Mouse (Mus musculus) myocyte (in vitro differentiated cells): ENCODE data around the gene Gm49450. TPM values are rescaled to one million over a fixed set of nuclear protein-coding genes. Genes with fewer than 3 reads are reported as not detected.
A peak's percentile ranks its signal among the peaks of the same experiment; 100 is the strongest.

Experiments
- H3K27me3 ChIP-seq: one replicate; pipeline ENCODE4 v1.6.1; 2011; ENCODE audit not compliant: control insufficient read depth, insufficient read depth, insufficient read length
- H3K36me3 ChIP-seq: one replicate; pipeline ENCODE4 v1.6.1; 2011; ENCODE audit not compliant: control insufficient read depth, insufficient read depth
- H3K4me2 ChIP-seq: one replicate; pipeline ENCODE4 v1.6.1; 2011; ENCODE audit warnings: low read depth, control low read depth
- H3K4me3 ChIP-seq: one replicate; pipeline ENCODE4 v1.5.1; 2011; ENCODE audit warnings: mild to moderate bottlenecking, control low read depth, moderate library complexity
- H3K79me2 ChIP-seq: one replicate; pipeline ENCODE4 v1.6.1; 2011; ENCODE audit not compliant: control insufficient read depth, insufficient read depth
- H3ac ChIP-seq: one replicate; pipeline ENCODE4 v1.6.1; 2011; ENCODE audit not compliant: control insufficient read depth, insufficient read length
- CEBPB ChIP-seq: IDR thresholded peaks from 2 replicates; pipeline ENCODE4 v1.6.1; 2011; ENCODE audit warnings: mild to moderate bottlenecking, moderate library complexity; ENCODE audit not compliant: poor library complexity, insufficient read depth, severe bottlenecking
- E2F4 ChIP-seq: IDR thresholded peaks from one replicate; pipeline ENCODE4 v1.6.1; 2011; ENCODE audit warnings: mild to moderate bottlenecking, control low read depth, moderate library complexity; ENCODE audit not compliant: insufficient read depth
- MAX ChIP-seq: IDR thresholded peaks from one replicate; pipeline ENCODE4 v1.6.1; 2011; ENCODE audit warnings: low read depth, mild to moderate bottlenecking, control low read depth
- MYOD1 ChIP-seq, 3 experiments: IDR thresholded peaks; one replicate each; pipeline ENCODE4 v1.6.1; 2011; ENCODE audit warnings: control low read depth in 2 of 3, low read depth in 2 of 3, mild to moderate bottlenecking in 2 of 3, moderate library complexity in 1 of 3; ENCODE audit not compliant: insufficient read length in 2 of 3, control insufficient read depth in 1 of 3
- MYOG ChIP-seq, 3 experiments: IDR thresholded peaks; one replicate each; pipeline ENCODE4 v1.6.1; 2011; ENCODE audit warnings: control low read depth in 2 of 3, low read depth in 2 of 3, mild to moderate bottlenecking in 2 of 3; ENCODE audit not compliant: insufficient read length in 2 of 3, control insufficient read depth in 1 of 3, insufficient read depth in 1 of 3
- POLR2A ChIP-seq: IDR thresholded peaks from one replicate; pipeline ENCODE4 v1.6.1; 2011; ENCODE audit warnings: low read depth, mild to moderate bottlenecking, control low read depth, moderate library complexity; ENCODE audit not compliant: insufficient read length
- POLR2AphosphoS2 ChIP-seq: IDR thresholded peaks from one replicate; pipeline ENCODE4 v1.6.1; 2011; ENCODE audit warnings: low read depth, control low read depth; ENCODE audit not compliant: insufficient read length
- REST ChIP-seq: IDR thresholded peaks from one replicate; pipeline ENCODE4 v1.6.1; 2011; ENCODE audit warnings: mild to moderate bottlenecking, control low read depth, moderate library complexity; ENCODE audit not compliant: insufficient read depth, insufficient read length
- SRF ChIP-seq: IDR thresholded peaks from one replicate; pipeline ENCODE4 v1.6.1; 2011; ENCODE audit warnings: low read depth; ENCODE audit not compliant: control insufficient read depth, insufficient read length
- TCF12 ChIP-seq: IDR thresholded peaks from one replicate; pipeline ENCODE4 v1.6.1; 2011; ENCODE audit warnings: mild to moderate bottlenecking, control low read depth; ENCODE audit not compliant: poor library complexity, insufficient read depth, severe bottlenecking
- TCF3 ChIP-seq: IDR thresholded peaks from one replicate; pipeline ENCODE4 v1.6.1; 2011; ENCODE audit warnings: low read depth, control low read depth; ENCODE audit not compliant: insufficient read length
- USF1 ChIP-seq: IDR thresholded peaks from one replicate; pipeline ENCODE4 v1.6.1; 2011; ENCODE audit warnings: low read depth, mild to moderate bottlenecking, control low read depth, moderate library complexity
- polyA plus RNA-seq: library from polyadenylated mRNA; unstranded; fragments of >200 nt; fragmentation: generic; extraction: Trizol; gene quantifications from one replicate; pipeline ENCODE4 v1.2.1, GENCODE M21; 2012; ENCODE audit warnings: missing spikeins

The Gm49450 gene
- polyA plus RNA-seq, 1 experiment, result 0.84 TPM

DNA sequence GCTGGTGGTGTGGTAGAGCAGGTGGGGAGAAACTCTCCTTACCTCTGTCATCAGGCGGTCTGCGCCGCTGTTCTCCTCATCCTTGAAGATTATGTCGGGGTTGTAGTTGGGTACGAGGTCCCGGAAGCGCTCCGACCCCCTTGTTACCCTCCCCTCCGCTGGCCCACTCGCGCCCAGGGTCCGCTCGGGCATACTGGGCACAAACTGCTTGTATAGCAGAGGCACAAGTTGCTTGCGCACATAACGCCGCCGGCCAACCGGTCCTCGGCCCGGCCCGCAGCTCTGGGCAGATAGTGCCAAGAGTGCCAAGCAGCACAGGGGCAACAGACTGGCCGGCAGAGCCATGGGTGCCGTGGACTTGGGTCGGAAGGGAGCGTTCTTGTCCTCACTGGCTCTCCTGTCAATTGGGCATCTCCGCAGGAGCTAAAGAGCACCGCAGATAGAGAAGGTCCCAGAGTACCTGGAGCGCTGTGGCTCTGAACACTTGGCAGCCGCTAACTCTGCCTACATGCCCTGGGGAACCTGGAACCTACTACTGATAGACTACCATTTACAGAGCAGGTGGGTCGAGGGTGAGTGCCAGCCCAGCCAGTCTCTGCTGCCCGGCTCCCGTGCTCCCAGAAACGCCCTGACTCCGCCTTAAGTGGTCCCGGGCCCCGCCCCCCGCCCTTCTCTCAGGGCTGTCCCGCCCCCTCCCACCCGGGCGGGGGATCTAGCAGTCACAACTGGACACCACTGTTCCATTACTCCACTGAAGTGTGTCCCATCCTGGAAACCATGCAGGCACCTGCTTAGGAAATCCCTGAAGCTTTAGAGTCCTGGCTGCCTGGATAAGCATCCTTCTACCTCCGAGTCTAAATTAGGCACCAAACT lies 55.2 kb downstream of the Gm49450 start, which contains the start of gene Dhh:
Gene Dhh (minus strand): TSS at position 613 of the 873 bp plus-strand sequence.
- H3K27me3 ChIP-seq, result peaks cover 40% of the 10 kb centered on the region
- H3K4me3 ChIP-seq, result no peak within 1 kb of the TSS
- no peak for TF ChIP-seq MYOG (IDR thresholded peaks at IDR 0.05; ENCODE audit: control insufficient read depth in 1 of 3, insufficient read depth in 1 of 3, insufficient read length in 2 of 3, low read depth in 2 of 3)
- TF ChIP-seq TCF12, result no peak
- no peak for TF ChIP-seq REST
- TF ChIP-seq TCF3, result no peak
- TF ChIP-seq SRF, result no peak
- no peak for TF ChIP-seq E2F4
- no peak for TF ChIP-seq USF1
- no peak for TF ChIP-seq MAX
- TF ChIP-seq POLR2AphosphoS2, result no peak
- no peak for TF ChIP-seq POLR2A
- no peak for TF ChIP-seq CEBPB
- TF ChIP-seq MYOD1 (IDR thresholded peaks at IDR 0.05; ENCODE audit: control insufficient read depth in 1 of 3, insufficient read length in 2 of 3, low read depth in 2 of 3), result no peak
- peak within 1 kb of the TSS; percentile 50 for H3K4me2 ChIP-seq
- H3K79me2 ChIP-seq, result no peaks in the 10 kb centered on the region
- no peaks in the 10 kb centered on the region for H3K36me3 ChIP-seq
- H3ac ChIP-seq, result no peak within 1 kb of the TSS

- peaks cover 40% of the 10 kb centered on the region for H3K27me3 ChIP-seq
- H3ac ChIP-seq, result no peak overlapping the region
- no peaks in the 10 kb centered on the region for H3K79me2 ChIP-seq
- peak overlapping the region; percentile 50 for H3K4me2 ChIP-seq
- TF ChIP-seq MYOG (IDR thresholded peaks at IDR 0.05; ENCODE audit: control insufficient read depth in 1 of 3, insufficient read depth in 1 of 3, insufficient read length in 2 of 3, low read depth in 2 of 3) (no peak), TCF3 (no peak), REST (no peak), E2F4 (no peak), POLR2AphosphoS2 (no peak)
- no peak overlapping the region for H3K4me3 ChIP-seq
- H3K36me3 ChIP-seq, result no peaks in the 10 kb centered on the region
Measured at GRCm38 (mm10) chr15:98897495-98897894, 55.9 kb downstream of the Gm49450 start.

GRCm38 (mm10) chr15:98895635-98896589 lies 57.4 kb downstream of the Gm49450 start:
- no peak overlapping the region for H3K4me2 ChIP-seq
- peaks cover 40% of the 10 kb centered on the region for H3K27me3 ChIP-seq
- H3K36me3 ChIP-seq, result no peaks in the 10 kb centered on the region
- H3K4me3 ChIP-seq, result no peak overlapping the region
- H3ac ChIP-seq, result no peak overlapping the region
- no peak for TF ChIP-seq USF1
- no peak for TF ChIP-seq POLR2AphosphoS2
- TF ChIP-seq SRF, result no peak
- TF ChIP-seq MYOD1 (IDR thresholded peaks at IDR 0.05; ENCODE audit: control insufficient read depth in 1 of 3, insufficient read length in 2 of 3, low read depth in 2 of 3), result no peak
- TF ChIP-seq MAX, result no peak
- TF ChIP-seq REST, result no peak
- TF ChIP-seq CEBPB, result no peak
- TF ChIP-seq TCF12, result no peak
- TF ChIP-seq TCF3, result no peak
- no peak for TF ChIP-seq MYOG (IDR thresholded peaks at IDR 0.05; ENCODE audit: control insufficient read depth in 1 of 3, insufficient read depth in 1 of 3, insufficient read length in 2 of 3, low read depth in 2 of 3)
- no peak for TF ChIP-seq E2F4
- H3K79me2 ChIP-seq, result no peaks in the 10 kb centered on the region

- Histone ChIP-seq H3K79me2 (no peaks in the 10 kb centered on the region), H3ac (no peak overlapping the region), H3K4me3 (no peak overlapping the region), H3K36me3 (no peaks in the 10 kb centered on the region), H3K4me2 (no peak overlapping the region), H3K27me3 (peaks cover 40% of the 10 kb centered on the region)
- TF ChIP-seq MAX (no peak), TCF3 (no peak), USF1 (no peak), E2F4 (no peak), POLR2AphosphoS2 (no peak), MYOG (IDR thresholded peaks at IDR 0.05; ENCODE audit: control insufficient read depth in 1 of 3, insufficient read depth in 1 of 3, insufficient read length in 2 of 3, low read depth in 2 of 3) (no peak), CEBPB (no peak), TCF12 (no peak), SRF (no peak), MYOD1 (IDR thresholded peaks at IDR 0.05; ENCODE audit: control insufficient read depth in 1 of 3, insufficient read length in 2 of 3, low read depth in 2 of 3) (no peak), POLR2A (no peak), REST (no peak)
Measured at GRCm38 (mm10) chr15:98894746-98895634, 58.4 kb downstream of the Gm49450 start.
